Mouse (Mus musculus) frontal cortex, adult (tissue): ENCODE data around the gene Nsd1.
A peak's percentile ranks its signal among the peaks of the same experiment; 100 is the strongest.
"Not testable (repeated sequence)": the region's sequence is repeated elsewhere in the genome, so short reads cannot be mapped to it uniquely, and the experiment has no call there.

Experiments
- ATAC-seq: cut with Nextera tagmentation; 2 replicates; pipeline ENCODE4 v1.9.2; 2017; ENCODE audit warnings: mild to moderate bottlenecking, moderate library complexity, mixed read lengths; ENCODE audit not compliant: low TSS enrichment

The Nsd1 gene

GRCm38 (mm10) chr13:55190121-55190868 is 19.3 kb upstream of the Nsd1 start:
- peak; percentile 99 for ATAC-seq

GRCm38 (mm10) chr13:55191535-55191934 is 18.0 kb upstream of the Nsd1 start:
- ATAC-seq = no peak

- not testable (repeated sequence) for ATAC-seq
Measured at GRCm38 (mm10) chr13:55202758-55203157, 6.8 kb upstream of the Nsd1 start.

- ATAC-seq = no peak
Measured at GRCm38 (mm10) chr13:55203740-55204139, 5.8 kb upstream of the Nsd1 start.

GRCm38 (mm10) chr13:55204667-55205389 is 4.8 kb upstream of the Nsd1 start:
- ATAC-seq = no peak

GRCm38 (mm10) chr13:55205448-55206205 is 4.0 kb upstream of the Nsd1 start:
- ATAC-seq = no peak

GRCm38 (mm10) chr13:55208837-55209648 is 539 bp upstream of the Nsd1 start:
- ATAC-seq = no peak

- peak; percentile 26 for ATAC-seq
Measured at GRCm38 (mm10) chr13:55210193-55210970, 800 bp downstream of the Nsd1 start.

- ATAC-seq = peak; percentile 38
Measured at GRCm38 (mm10) chr13:55210971-55211220, 1.3 kb downstream of the Nsd1 start.

GRCm38 (mm10) chr13:55211221-55212010 is 1.8 kb downstream of the Nsd1 start:
- peak; percentile 44 for ATAC-seq

GRCm38 (mm10) chr13:55212011-55212360 is 2.4 kb downstream of the Nsd1 start:
- ATAC-seq = peak; percentile 42

- ATAC-seq = peak; percentile 17; the same call in 1 of the 2 replicates
Measured at GRCm38 (mm10) chr13:55212361-55213137, 3.0 kb downstream of the Nsd1 start.

- no peak for ATAC-seq
Measured at GRCm38 (mm10) chr13:55213138-55213806, 3.7 kb downstream of the Nsd1 start.

- ATAC-seq = no peak
Measured at GRCm38 (mm10) chr13:55224364-55224763, 14.8 kb downstream of the Nsd1 start.

- no peak for ATAC-seq
Measured at GRCm38 (mm10) chr13:55230701-55231100, 21.1 kb downstream of the Nsd1 start.

- no peak for ATAC-seq
Measured at GRCm38 (mm10) chr13:55243205-55243604, 33.6 kb downstream of the Nsd1 start.

- no peak for ATAC-seq
Measured at GRCm38 (mm10) chr13:55247293-55248030, 37.9 kb downstream of the Nsd1 start.

GRCm38 (mm10) chr13:55249246-55249645 is 39.7 kb downstream of the Nsd1 start:
- ATAC-seq = no peak
